Mouse (Mus musculus): ENCODE data around the gene Cers1.

GRCm38 (mm10) chr8:70293988-70294405 lies 21.6 kb upstream of the Cers1 start:
- no peak for TF ChIP-seq HCFC1 (IDR thresholded peaks at IDR 0.05; ENCODE audit: low read depth, low read length)
- no peak for TF ChIP-seq POLR2A (IDR thresholded peaks at IDR 0.05; ENCODE audit: low read depth, low read length)
- no peak for TF ChIP-seq RCOR1 (conservative IDR thresholded peaks at IDR 0.05; ENCODE audit: low read depth, low read length)
- TF ChIP-seq CTCF (conservative IDR thresholded peaks at IDR 0.05 in 1 of 2, IDR thresholded peaks at IDR 0.05 in 1 of 2; ENCODE audit: low read depth in 2 of 2, low read length in 2 of 2): no peak
- TF ChIP-seq POLR2AphosphoS2 (IDR thresholded peaks at IDR 0.05; ENCODE audit: low read depth, low read length): no peak
- TF ChIP-seq CHD1 (IDR thresholded peaks at IDR 0.05; ENCODE audit: low read depth, low read length): no peak
- TF ChIP-seq E2F4 (IDR thresholded peaks at IDR 0.05; ENCODE audit: insufficient replicate concordance, low read depth, low read length): no peak
- TF ChIP-seq EP300 (IDR thresholded peaks at IDR 0.05; ENCODE audit: low read length): no peak
